Mouse (Mus musculus) small intestine, adult 10 weeks (tissue): Measurements from ENCODE around the gene Ankrd52. TPM values are rescaled to one million over a fixed set of nuclear protein-coding genes. Genes with fewer than 3 reads are reported as not detected.

Source experiments
- polyA plus RNA-seq: library from polyadenylated mRNA; stranded (reverse); fragments of 350-450 nt; fragmentation: Illumina TruSeq; extraction: RNeasy Lipid Tissue Mini Kit (QIAGEN cat#74804); gene quantifications from one replicate; pipeline ENCODE4 v1.2.3, GENCODE M21; 2014; ENCODE audit warnings: low replicate concordance

Ankrd52 gene
- 4.7 TPM for polyA plus RNA-seq

GRCm38 (mm10) chr10:128376455-128377211 is at the start of gene Ankrd52:
TSS of gene Ankrd52 (plus strand) at chr10:128377115.

DNA sequence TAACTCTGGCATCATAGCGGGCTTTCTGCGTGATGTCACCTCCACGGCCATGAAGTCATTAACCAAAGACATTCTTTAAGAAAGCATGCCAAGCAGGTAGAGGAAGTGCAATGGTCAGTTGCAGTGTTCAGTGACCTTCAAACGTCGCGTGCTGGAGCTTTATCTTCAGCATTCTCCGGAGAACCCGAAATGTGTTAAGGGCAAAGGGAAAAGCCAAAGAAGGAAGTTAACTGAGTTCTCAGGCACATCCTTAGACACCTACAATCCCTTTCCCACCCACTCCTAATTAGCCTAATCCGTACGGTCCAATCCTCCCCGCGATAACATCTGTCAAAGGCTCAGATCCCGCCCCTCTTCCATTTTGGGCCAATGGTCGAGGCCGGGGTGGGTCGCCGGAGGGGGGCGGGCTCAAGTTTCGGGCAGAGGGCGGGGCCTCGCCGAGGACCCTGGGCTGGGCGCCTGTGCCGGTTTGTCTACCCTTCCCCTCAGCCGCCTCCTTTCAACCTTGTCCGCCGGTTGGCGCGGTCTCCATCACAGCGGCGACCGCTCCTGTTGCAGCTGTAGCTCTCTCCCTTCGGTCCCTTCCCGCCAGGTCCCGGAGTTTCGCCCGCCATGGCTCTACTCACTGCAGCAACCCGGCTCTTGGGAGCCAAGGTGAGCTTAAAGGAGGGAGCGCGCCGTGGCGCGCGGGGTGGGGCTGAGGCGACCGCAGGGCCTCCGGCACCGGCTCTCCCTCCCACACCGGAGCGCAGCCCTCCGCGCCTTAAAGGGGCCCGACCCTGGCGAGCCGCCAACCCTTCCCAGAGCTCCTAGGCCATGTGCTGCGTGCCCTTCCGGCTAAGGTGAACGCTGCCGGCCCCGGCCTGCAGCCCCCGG is 39.4 kb upstream of the Ankrd52 start, which contains the start of gene Cs:
TSS of gene Cs (plus strand) at position 429 of the 876 bp plus-strand sequence.

DNA sequence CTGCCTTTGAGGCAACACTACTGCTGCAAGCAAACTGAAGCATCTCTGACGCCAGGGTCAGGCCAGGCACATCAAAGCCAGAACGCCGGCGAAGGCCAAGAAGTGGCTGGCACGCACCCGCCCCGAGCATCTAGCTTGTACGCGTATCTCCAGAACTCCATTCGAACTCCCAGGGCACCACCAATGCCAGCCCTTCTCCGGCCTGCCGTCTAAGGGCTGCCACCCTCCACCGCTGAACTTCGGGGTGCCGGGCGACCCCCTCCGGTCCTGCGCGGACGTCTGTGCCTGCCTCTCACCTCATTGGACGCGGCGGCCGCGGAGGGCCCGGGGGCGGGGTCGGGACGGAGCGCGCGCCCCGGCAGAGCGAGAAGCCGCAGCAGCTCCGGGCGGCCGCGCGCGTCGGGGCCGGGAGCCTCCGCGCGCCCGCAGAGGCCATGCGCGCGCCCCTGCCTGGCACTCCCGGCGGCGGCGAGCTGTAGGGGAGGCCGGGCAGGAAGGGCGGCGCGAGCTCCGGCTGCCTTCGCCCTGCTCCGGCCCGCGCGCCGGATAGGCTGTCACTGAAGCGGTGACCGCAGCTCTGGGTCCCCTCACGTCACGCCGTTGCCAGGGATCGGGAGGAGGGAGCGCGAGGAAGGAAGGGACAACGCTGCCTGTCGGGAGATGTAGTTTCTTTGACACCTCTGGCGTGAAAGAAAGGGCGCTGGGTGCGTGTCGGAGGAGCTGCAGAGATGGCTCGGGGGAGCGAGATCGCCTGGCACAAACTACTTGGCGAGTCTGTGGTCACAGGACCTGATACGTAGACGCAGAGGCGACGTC is 8.3 kb upstream of the Ankrd52 start, which contains the start of gene Coq10a:
TSS of gene Coq10a (minus strand) at position 596 of the 816 bp plus-strand sequence.

GRCm38 (mm10) chr10:128401056-128401455 is 24.1 kb downstream of the Ankrd52 start, which contains the start of gene Slc39a5:
TSS of gene Slc39a5 (minus strand) at chr10:128401229.

DNA sequence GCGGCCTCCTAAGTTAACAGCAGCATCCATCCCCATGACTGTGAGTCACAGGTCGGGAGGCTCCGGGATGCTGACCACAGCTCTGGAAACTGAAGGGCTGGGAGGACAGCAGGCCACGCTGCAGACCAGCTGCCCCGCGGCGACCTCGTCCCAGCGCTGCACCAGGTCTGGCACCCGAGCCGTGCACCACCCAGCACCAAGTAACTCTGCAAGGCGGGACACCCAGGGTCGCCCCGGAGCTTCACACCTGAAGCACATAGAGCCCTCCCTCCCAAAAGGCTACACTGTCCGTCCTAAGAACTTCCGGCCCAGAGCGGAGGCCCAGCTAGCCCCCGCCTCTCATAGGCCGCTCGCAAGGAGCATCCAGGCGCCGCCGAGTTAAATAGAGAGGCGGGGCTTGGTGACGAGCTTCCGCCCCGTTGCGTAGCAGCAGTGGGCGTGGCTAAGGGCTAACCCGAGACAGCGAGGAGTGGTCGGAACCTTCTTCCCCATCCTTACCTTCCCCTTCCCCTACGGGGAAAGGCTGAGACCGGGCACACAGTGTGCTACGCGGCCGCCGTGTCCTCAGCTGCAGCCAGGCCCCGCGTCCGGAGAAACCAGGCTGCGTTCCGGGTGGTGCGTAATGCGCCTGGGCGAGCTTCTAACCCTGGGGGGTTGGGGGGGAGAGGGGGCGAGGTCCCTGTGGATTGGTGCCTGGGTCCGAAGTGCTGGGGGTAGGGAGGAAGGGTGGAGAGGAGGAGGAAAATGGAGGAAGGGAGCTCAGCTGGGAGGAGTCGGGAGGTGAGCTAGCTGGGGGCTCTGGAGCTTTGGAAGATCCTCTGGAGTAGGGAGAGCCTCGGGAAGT is 34.5 kb downstream of the Ankrd52 start, which contains the start of the genes Nabp2 and Rnf41:
TSS of gene Nabp2 (minus strand) at position 282 of the 844 bp plus-strand sequence.
TSS of gene Rnf41 (plus strand) at position 447 of the 844 bp plus-strand sequence.

Other genes with a start within 250 kb of the Ankrd52 start
- 4.7 TPM for gene Rbms2, start 196.8 kb upstream of the Ankrd52 start, polyA plus RNA-seq
- gene Gls2, start 182.7 kb upstream of the Ankrd52 start, polyA plus RNA-seq: 0.59 TPM
- 13.5 TPM for gene Spryd4, start 165.3 kb upstream of the Ankrd52 start, polyA plus RNA-seq
- gene Mip, start 151.3 kb upstream of the Ankrd52 start, polyA plus RNA-seq: not detected
- gene Timeless, start 145.1 kb upstream of the Ankrd52 start, polyA plus RNA-seq: 1.4 TPM
- gene Apon, start 123.0 kb upstream of the Ankrd52 start, polyA plus RNA-seq: 0.41 TPM
- gene Apof, start 108.4 kb upstream of the Ankrd52 start, polyA plus RNA-seq: not detected
- 12.8 TPM for gene Stat2, start 106.6 kb upstream of the Ankrd52 start, polyA plus RNA-seq
- gene Il23a, start 78.4 kb upstream of the Ankrd52 start, polyA plus RNA-seq: 0.48 TPM
- 8.3 TPM for gene Pan2, start 73.8 kb upstream of the Ankrd52 start, polyA plus RNA-seq
- 20.6 TPM for gene Cnpy2, start 54.7 kb upstream of the Ankrd52 start, polyA plus RNA-seq
- 247 TPM for gene Cs, start 39.4 kb upstream of the Ankrd52 start, polyA plus RNA-seq
- 13.4 TPM for gene Coq10a, start 8.1 kb upstream of the Ankrd52 start, polyA plus RNA-seq
- 0.78 TPM for gene Slc39a5, start 24.1 kb downstream of the Ankrd52 start, polyA plus RNA-seq
- 10.6 TPM for gene Nabp2, start 34.4 kb downstream of the Ankrd52 start, polyA plus RNA-seq
- gene Rnf41, start 34.5 kb downstream of the Ankrd52 start, polyA plus RNA-seq: 5.2 TPM
- 35.8 TPM for gene Smarcc2, start 82.1 kb downstream of the Ankrd52 start, polyA plus RNA-seq
- 27.1 TPM for gene Myl6, start 117.0 kb downstream of the Ankrd52 start, polyA plus RNA-seq
- not detected for gene Myl6b, start 121.6 kb downstream of the Ankrd52 start, polyA plus RNA-seq
- 1.9 TPM for gene Esyt1, start 148.8 kb downstream of the Ankrd52 start, polyA plus RNA-seq
- gene Zc3h10, start 170.7 kb downstream of the Ankrd52 start, polyA plus RNA-seq: 0.85 TPM
- gene Rpl41, start 172.2 kb downstream of the Ankrd52 start, polyA plus RNA-seq: 15.5 TPM
- 72.6 TPM for gene Pa2g4, start 188.9 kb downstream of the Ankrd52 start, polyA plus RNA-seq
- gene Erbb3, start 212.5 kb downstream of the Ankrd52 start, polyA plus RNA-seq: 157 TPM
- gene Rps26, start 249.6 kb downstream of the Ankrd52 start, polyA plus RNA-seq: 7.5 TPM